9 mouse cellular contexts compared by ENCODE assay signal in genomic region chr5:115269969-115270368, GRCm38 (mm10). TPM values are rescaled to one million over a fixed set of nuclear protein-coding genes. Genes with fewer than 3 reads are reported as not detected.
DNase-seq lines count a peak whose midpoint lies in the region; ATAC-seq and TF ChIP-seq lines count a peak whose summit lies in the region.
"Had no signal": no experiment of that assay in that cellular context is flagged by ENCODE, and none has a peak within 500 bp of the region (broad histone marks: within the 10 kb centered on the region; RNA-seq: fewer than 3 reads in every experiment).

No protein-coding gene starts in this region.

- H3K4me2 ChIP-seq in lung, embryonic 15.5 days: peak overlapping the region; percentile 80
- H3K4me2 ChIP-seq in forebrain, postnatal 0 days (ENCODE audit: low read depth): peak overlapping the region; percentile 77
- peak overlapping the region; percentile 64 for H3K4me2 ChIP-seq in limb, embryonic 15.5 days
- H3K4me2 ChIP-seq in stomach, embryonic 14.5 days (replicated peaks; ENCODE audit: low read depth, low read length): peak overlapping the region; percentile 88; the same call in 1 of the 2 replicates

- TF ChIP-seq CTCF in forebrain, postnatal 0 days (IDR thresholded peaks at IDR 0.05; ENCODE audit: low read depth): no peak

- WGBS in lung, embryonic 15.5 days: 93% methylated on average over 1 of the region's 1 CpGs
- 94% methylated on average over 1 of the region's 1 CpGs for WGBS in forebrain, postnatal 0 days
- WGBS in limb, embryonic 15.5 days: 97% methylated on average over 1 of the region's 1 CpGs
- 85% methylated on average over 1 of the region's 1 CpGs for WGBS in stomach, embryonic 14.5 days

- H3K4me1 ChIP-seq in lung, embryonic 15.5 days: peaks cover 44% of the 10 kb centered on the region
- H3K4me1 ChIP-seq in forebrain, postnatal 0 days (ENCODE audit: insufficient read depth): peaks cover 22% of the 10 kb centered on the region
- peaks cover 46% of the 10 kb centered on the region for H3K4me1 ChIP-seq in limb, embryonic 15.5 days
- H3K4me1 ChIP-seq in stomach, embryonic 14.5 days (ENCODE audit: control insufficient read depth, insufficient read depth, low read length): peaks cover 39% of the 10 kb centered on the region

- H3K27ac ChIP-seq in lung, embryonic 15.5 days: no peak overlapping the region
- no peak overlapping the region for H3K27ac ChIP-seq in forebrain, postnatal 0 days (ENCODE audit: low read depth, low read length)
- no peak overlapping the region for H3K27ac ChIP-seq in limb, embryonic 15.5 days
- H3K27ac ChIP-seq in stomach, embryonic 14.5 days (ENCODE audit: low read length): no peak overlapping the region

- H3K9ac ChIP-seq in lung, embryonic 15.5 days: no peak overlapping the region
- H3K9ac ChIP-seq in forebrain, postnatal 0 days: no peak overlapping the region
- no peak overlapping the region for H3K9ac ChIP-seq in limb, embryonic 15.5 days
- no peak overlapping the region; the same call in 1 of the 2 replicates for H3K9ac ChIP-seq in stomach, embryonic 14.5 days (replicated peaks; ENCODE audit: low read depth, low read length)

- no peaks in the 10 kb centered on the region for H3K9me3 ChIP-seq in lung, embryonic 15.5 days
- H3K9me3 ChIP-seq in forebrain, postnatal 0 days (ENCODE audit: low read length): no peaks in the 10 kb centered on the region
- no peaks in the 10 kb centered on the region for H3K9me3 ChIP-seq in limb, embryonic 15.5 days
- no peaks in the 10 kb centered on the region for H3K9me3 ChIP-seq in stomach, embryonic 14.5 days (ENCODE audit: control insufficient read depth, low read depth, low read length)

- H3K4me3 ChIP-seq in lung, embryonic 15.5 days: 0 out of 2 replicates have a peak overlapping the region, but pooled peaks have one; percentile 86
- H3K4me3 ChIP-seq in forebrain, postnatal 0 days (ENCODE audit: low read depth, low read length): no peak overlapping the region
- no peak overlapping the region for H3K4me3 ChIP-seq in limb, embryonic 15.5 days
- peak overlapping the region; percentile 100; the same call in 1 of the 2 replicates for H3K4me3 ChIP-seq in stomach, embryonic 14.5 days (ENCODE audit: low read depth, low read length)

- no peaks in the 10 kb centered on the region for H3K27me3 ChIP-seq in lung, embryonic 15.5 days
- H3K27me3 ChIP-seq in forebrain, postnatal 0 days (ENCODE audit: insufficient read depth, low read length): no peaks in the 10 kb centered on the region
- no peaks in the 10 kb centered on the region for H3K27me3 ChIP-seq in limb, embryonic 15.5 days
- no peaks in the 10 kb centered on the region for H3K27me3 ChIP-seq in stomach, embryonic 14.5 days (ENCODE audit: control insufficient read depth, insufficient read depth, low read length)

- ATAC-seq in lung, embryonic 15.5 days (ENCODE audit: borderline replicate concordance, extremely low read depth, low FRiP score, low TSS enrichment): no peak
- no peak for ATAC-seq in forebrain, postnatal 0 days
- ATAC-seq in limb, embryonic 15.5 days (ENCODE audit: insufficient number of reproducible peaks, low FRiP score, low TSS enrichment, low read depth): no peak
- ATAC-seq in stomach, embryonic 14.5 days (ENCODE audit: insufficient number of reproducible peaks, insufficient read depth, low FRiP score, low read depth): no peak

- peaks cover 22% of the 10 kb centered on the region; the same call in 1 of the 2 replicates for H3K36me3 ChIP-seq in lung, embryonic 15.5 days
- peaks cover 15% of the 10 kb centered on the region for H3K36me3 ChIP-seq in forebrain, postnatal 0 days (ENCODE audit: insufficient read depth)
- H3K36me3 ChIP-seq in limb, embryonic 15.5 days: peaks cover 10% of the 10 kb centered on the region; the same call in 1 of the 2 replicates
- peaks cover 6% of the 10 kb centered on the region for H3K36me3 ChIP-seq in stomach, embryonic 14.5 days (ENCODE audit: control insufficient read depth, insufficient read depth, low read length)

- no peak for DNase-seq in lung, adult 18-20 months
- no peak for DNase-seq in forebrain, postnatal 0 days
- no peak for DNase-seq in adrenal gland, postnatal 25 days
- no peak for DNase-seq in ovary, postnatal 10 days (ENCODE audit: low spot score)
- DNase-seq: cerebellum, adult 8-10 months; right cerebral cortex, postnatal 4 days had no signal

RNA-seq across cellular contexts. Expression of gene Rnf10, which starts 2.7 kb away (rescaled TPM):
- 141 and 150 TPM in 2 replicates for polyA plus RNA-seq in lung, embryonic 15.5 days (2015; fragmentation: Nextera tagmentation; extraction: Ambion mirVana)
- total RNA-seq in forebrain, postnatal 0 days (2014; rRNA removed): 91.4 and 106 TPM in 2 replicates
- 150 and 169 TPM in 2 replicates for polyA plus RNA-seq in forebrain, postnatal 0 days (2015; fragmentation: Nextera tagmentation; extraction: Ambion mirVana)
- polyA plus RNA-seq in limb, embryonic 15.5 days (2015; fragmentation: Nextera tagmentation; extraction: Ambion mirVana): 108 and 135 TPM in 2 replicates
- polyA plus RNA-seq in stomach, embryonic 14.5 days (2014; fragmentation: Nextera tagmentation; extraction: Ambion mirVana): 62.6 and 66.5 TPM in 2 replicates
- total RNA-seq in adrenal gland, postnatal 25 days (2021): 269 and 281 TPM in 2 replicates

RNA-seq across cellular contexts. Expression of gene Coq5, which starts 9.5 kb away (rescaled TPM):
- 37.6 and 40.4 TPM in 2 replicates for polyA plus RNA-seq in lung, embryonic 15.5 days (2015; fragmentation: Nextera tagmentation; extraction: Ambion mirVana)
- total RNA-seq in forebrain, postnatal 0 days (2014; rRNA removed): 35.9 and 41.7 TPM in 2 replicates
- polyA plus RNA-seq in forebrain, postnatal 0 days (2015; fragmentation: Nextera tagmentation; extraction: Ambion mirVana): 40.7 and 45.2 TPM in 2 replicates
- 36.4 and 43.7 TPM in 2 replicates for polyA plus RNA-seq in limb, embryonic 15.5 days (2015; fragmentation: Nextera tagmentation; extraction: Ambion mirVana)
- polyA plus RNA-seq in stomach, embryonic 14.5 days (2014; fragmentation: Nextera tagmentation; extraction: Ambion mirVana): 40.0 and 45.4 TPM in 2 replicates
- 51.0 and 53.0 TPM in 2 replicates for total RNA-seq in adrenal gland, postnatal 25 days (2021)

RNA-seq across cellular contexts. Expression of gene Dynll1, which starts 30.8 kb away (rescaled TPM):
- polyA plus RNA-seq in lung, embryonic 15.5 days (2015; fragmentation: Nextera tagmentation; extraction: Ambion mirVana): 1,439 and 1,513 TPM in 2 replicates
- total RNA-seq in forebrain, postnatal 0 days (2014; rRNA removed): 259 and 351 TPM in 2 replicates
- 1,192 and 1,422 TPM in 2 replicates for polyA plus RNA-seq in forebrain, postnatal 0 days (2015; fragmentation: Nextera tagmentation; extraction: Ambion mirVana)
- 1,678 and 1,810 TPM in 2 replicates for polyA plus RNA-seq in limb, embryonic 15.5 days (2015; fragmentation: Nextera tagmentation; extraction: Ambion mirVana)
- polyA plus RNA-seq in stomach, embryonic 14.5 days (2014; fragmentation: Nextera tagmentation; extraction: Ambion mirVana): 1,629 and 1,647 TPM in 2 replicates
- total RNA-seq in adrenal gland, postnatal 25 days (2021): 243 and 326 TPM in 2 replicates

RNA-seq across cellular contexts. Expression of gene Pop5, which starts 34.3 kb away (rescaled TPM):
- 105 and 112 TPM in 2 replicates for polyA plus RNA-seq in lung, embryonic 15.5 days (2015; fragmentation: Nextera tagmentation; extraction: Ambion mirVana)
- total RNA-seq in forebrain, postnatal 0 days (2014; rRNA removed): 32.8 and 40.8 TPM in 2 replicates
- 85.9 and 96.6 TPM in 2 replicates for polyA plus RNA-seq in forebrain, postnatal 0 days (2015; fragmentation: Nextera tagmentation; extraction: Ambion mirVana)
- 96.2 and 97.1 TPM in 2 replicates for polyA plus RNA-seq in limb, embryonic 15.5 days (2015; fragmentation: Nextera tagmentation; extraction: Ambion mirVana)
- polyA plus RNA-seq in stomach, embryonic 14.5 days (2014; fragmentation: Nextera tagmentation; extraction: Ambion mirVana): 93.1 and 97.7 TPM in 2 replicates
- 77.2 and 94.0 TPM in 2 replicates for total RNA-seq in adrenal gland, postnatal 25 days (2021)

RNA-seq across cellular contexts. Expression of gene Srsf9, which starts 57.0 kb away (rescaled TPM):
- 262 and 286 TPM in 2 replicates for polyA plus RNA-seq in lung, embryonic 15.5 days (2015; fragmentation: Nextera tagmentation; extraction: Ambion mirVana)
- total RNA-seq in forebrain, postnatal 0 days (2014; rRNA removed): 43.7 and 49.9 TPM in 2 replicates
- 112 and 117 TPM in 2 replicates for polyA plus RNA-seq in forebrain, postnatal 0 days (2015; fragmentation: Nextera tagmentation; extraction: Ambion mirVana)
- 222 and 246 TPM in 2 replicates for polyA plus RNA-seq in limb, embryonic 15.5 days (2015; fragmentation: Nextera tagmentation; extraction: Ambion mirVana)
- 218 and 229 TPM in 2 replicates for polyA plus RNA-seq in stomach, embryonic 14.5 days (2014; fragmentation: Nextera tagmentation; extraction: Ambion mirVana)
- 74.5 and 77.0 TPM in 2 replicates for total RNA-seq in adrenal gland, postnatal 25 days (2021)

Comparison
In these comparisons a context has a peak if more than half of its experiments do, and no peak if none do; other contexts are left out.
1. H3K4me3 ChIP-seq: peak in lung, embryonic 15.5 days (single experiment) and stomach, embryonic 14.5 days (single experiment); none in forebrain, postnatal 0 days (single experiment) and limb, embryonic 15.5 days (single experiment).
2. Peak in every context shown above with its lines, with median percentiles within 50 percentile points of each other: H3K4me2 ChIP-seq.